Mouse (Mus musculus): Measurements from ENCODE around the gene Sipa1l2.
"Not testable (repeated sequence)": the region's sequence is repeated elsewhere in the genome, so short reads cannot be mapped to it uniquely, and the experiment has no call there.

The Sipa1l2 gene

GRCm38 (mm10) chr8:125539056-125540013 is 30.3 kb downstream of the Sipa1l2 start:
- no peak for DNase-seq (ENCODE audit: low spot score in 2 of 2)

- no peak for DNase-seq (ENCODE audit: low spot score in 2 of 2)
Observed at GRCm38 (mm10) chr8:125538265-125538664, 31.3 kb downstream of the Sipa1l2 start.

- peak in 1 of 2 experiments; percentile 48 for DNase-seq (ENCODE audit: low spot score in 2 of 2)
Observed at GRCm38 (mm10) chr8:125533709-125534108, 35.9 kb downstream of the Sipa1l2 start.

GRCm38 (mm10) chr8:125532953-125533352 is 36.7 kb downstream of the Sipa1l2 start:
- peak in 1 of 2 experiments; percentile 19 for DNase-seq (ENCODE audit: low spot score in 2 of 2)

- DNase-seq (ENCODE audit: low spot score in 2 of 2), result no peak
Observed at GRCm38 (mm10) chr8:125532177-125532576, 37.4 kb downstream of the Sipa1l2 start.

GRCm38 (mm10) chr8:125531640-125532039 is 38.0 kb downstream of the Sipa1l2 start:
- DNase-seq (ENCODE audit: low spot score in 2 of 2), result no peak

GRCm38 (mm10) chr8:125531088-125531438 is 38.5 kb downstream of the Sipa1l2 start:
- DNase-seq (ENCODE audit: low spot score in 2 of 2), result peak in 1 of 2 experiments; percentile 49

GRCm38 (mm10) chr8:125530187-125531087 is 39.2 kb downstream of the Sipa1l2 start:
- no peak for DNase-seq (ENCODE audit: low spot score in 2 of 2)

- no peak for DNase-seq (ENCODE audit: low spot score in 2 of 2)
Observed at GRCm38 (mm10) chr8:125529019-125529418, 40.6 kb downstream of the Sipa1l2 start.

- DNase-seq (ENCODE audit: low spot score in 2 of 2), result no peak
Observed at GRCm38 (mm10) chr8:125527941-125528340, 41.7 kb downstream of the Sipa1l2 start.

GRCm38 (mm10) chr8:125526999-125527398 is 42.6 kb downstream of the Sipa1l2 start:
- DNase-seq (ENCODE audit: low spot score in 2 of 2), result no peak

- no peak for DNase-seq (ENCODE audit: low spot score in 2 of 2)
Observed at GRCm38 (mm10) chr8:125526582-125526981, 43.0 kb downstream of the Sipa1l2 start.

GRCm38 (mm10) chr8:125524479-125524878 is 45.1 kb downstream of the Sipa1l2 start:
- DNase-seq (ENCODE audit: low spot score in 2 of 2), result no peak

GRCm38 (mm10) chr8:125523213-125523612 is 46.4 kb downstream of the Sipa1l2 start:
- no peak for DNase-seq (ENCODE audit: low spot score in 2 of 2)

- no peak for DNase-seq (ENCODE audit: low spot score in 2 of 2)
Observed at GRCm38 (mm10) chr8:125522151-125522550, 47.5 kb downstream of the Sipa1l2 start.

GRCm38 (mm10) chr8:125521087-125521486 is 48.5 kb downstream of the Sipa1l2 start:
- DNase-seq (ENCODE audit: low spot score in 2 of 2), result no peak

GRCm38 (mm10) chr8:125520308-125520707 is 49.3 kb downstream of the Sipa1l2 start:
- not testable (repeated sequence) for DNase-seq (ENCODE audit: low spot score in 2 of 2)

- DNase-seq (ENCODE audit: low spot score in 2 of 2), result no peak
Observed at GRCm38 (mm10) chr8:125518951-125519350, 50.7 kb downstream of the Sipa1l2 start.

GRCm38 (mm10) chr8:125518301-125518700 is 51.3 kb downstream of the Sipa1l2 start:
- DNase-seq (ENCODE audit: low spot score in 2 of 2), result no peak

GRCm38 (mm10) chr8:125517397-125517796 is 52.2 kb downstream of the Sipa1l2 start:
- no peak for DNase-seq (ENCODE audit: low spot score in 2 of 2)

- DNase-seq (ENCODE audit: low spot score in 2 of 2), result no peak
Observed at GRCm38 (mm10) chr8:125516115-125516905, 53.3 kb downstream of the Sipa1l2 start.
